Mouse (Mus musculus): ENCODE measurements around the gene Triobp. TPM values are rescaled to one million over a fixed set of nuclear protein-coding genes. Genes with fewer than 3 reads are reported as not detected.
A peak's percentile ranks its signal among the peaks of the same experiment; 100 is the strongest.

Gene Triobp
- polyA plus RNA-seq, 1 experiment from 2014 or later = 22.4 TPM

DNA sequence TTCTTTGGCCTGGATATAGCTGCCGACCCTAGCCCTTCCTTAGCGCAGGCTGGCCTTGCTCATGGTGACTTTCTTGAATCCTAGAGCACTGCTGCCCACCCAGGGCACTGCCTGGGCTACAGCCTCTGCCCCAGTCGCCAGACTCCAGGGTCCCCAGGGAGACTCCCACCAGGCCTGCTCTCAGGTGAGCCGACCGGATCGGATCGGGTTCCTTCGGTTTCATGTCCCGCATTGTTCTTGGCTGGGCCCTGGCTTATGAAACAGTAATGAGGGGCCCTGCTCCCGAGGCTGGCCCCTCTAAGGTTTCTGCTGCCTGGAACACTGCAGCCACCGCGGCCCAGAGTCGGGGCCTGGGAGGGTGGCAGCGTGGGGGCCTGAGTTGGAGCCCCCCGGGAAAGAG, 9.5 kb downstream of the Triobp start:
- no peak for ATAC-seq (ENCODE audit: low FRiP score, low TSS enrichment)
- Histone ChIP-seq H3K4me3 (ENCODE audit: low read depth, low read length) (no peak overlapping the region), H3K4me2 (replicated peaks; ENCODE audit: low read depth) (no peak overlapping the region), H3K9me3 (ENCODE audit: control insufficient read depth, low read length) (no peaks in the 10 kb centered on the region), H3K27me3 (ENCODE audit: control insufficient read depth, insufficient read depth, low read length) (no peaks in the 10 kb centered on the region), H3K36me3 (ENCODE audit: control insufficient read depth, insufficient read depth, low read length) (no peaks in the 10 kb centered on the region), H3K9ac (ENCODE audit: low read length) (no peak overlapping the region), H3K4me1 (replicated peaks; ENCODE audit: control insufficient read depth, insufficient read depth) (no peaks in the 10 kb centered on the region), H3K27ac (replicated peaks) (no peak overlapping the region)
- no peak for DNase-seq (ENCODE audit: low spot score)
- TF ChIP-seq CTCF (IDR thresholded peaks at IDR 0.05; ENCODE audit: low read depth) (no peak), EP300 (optimal IDR thresholded peaks at IDR 0.05) (no peak)
- WGBS = 49% methylated on average over 15 of the region's 15 CpGs

DNA sequence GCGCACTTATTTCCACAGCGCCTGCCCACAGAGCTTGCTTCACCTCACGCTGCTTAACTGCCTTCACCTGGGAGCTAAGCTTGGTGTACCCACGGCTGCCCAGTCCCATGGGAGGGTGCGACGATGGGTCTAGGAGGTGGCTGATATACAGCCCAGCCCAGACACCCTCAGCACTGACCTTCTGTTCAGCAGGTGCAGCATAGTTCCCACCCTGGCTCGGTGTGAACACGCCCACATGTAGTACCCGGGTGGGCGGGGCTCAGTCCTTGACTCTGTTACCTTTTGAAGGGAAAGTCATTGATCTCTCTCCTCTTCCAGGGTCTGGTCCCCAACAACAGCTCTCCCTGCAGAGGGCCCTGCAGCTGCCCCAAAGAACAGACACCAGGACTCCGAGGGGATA, 12.0 kb downstream of the Triobp start:
- no peak for ATAC-seq (ENCODE audit: low FRiP score, low TSS enrichment)
- Histone ChIP-seq H3K27me3 (ENCODE audit: control insufficient read depth, insufficient read depth, low read length) (no peaks in the 10 kb centered on the region), H3K4me1 (replicated peaks; ENCODE audit: control insufficient read depth, insufficient read depth) (no peaks in the 10 kb centered on the region), H3K4me2 (replicated peaks; ENCODE audit: low read depth) (no peak overlapping the region), H3K36me3 (ENCODE audit: control insufficient read depth, insufficient read depth, low read length) (no peaks in the 10 kb centered on the region), H3K27ac (replicated peaks) (no peak overlapping the region), H3K4me3 (ENCODE audit: low read depth, low read length) (no peak overlapping the region), H3K9me3 (ENCODE audit: control insufficient read depth, low read length) (no peaks in the 10 kb centered on the region), H3K9ac (ENCODE audit: low read length) (no peak overlapping the region)
- no peak for DNase-seq (ENCODE audit: low spot score)
- TF ChIP-seq EP300 (optimal IDR thresholded peaks at IDR 0.05) = no peak
- no peak for TF ChIP-seq CTCF (IDR thresholded peaks at IDR 0.05; ENCODE audit: low read depth)
- 76% methylated on average over 11 of the region's 11 CpGs for WGBS

DNA sequence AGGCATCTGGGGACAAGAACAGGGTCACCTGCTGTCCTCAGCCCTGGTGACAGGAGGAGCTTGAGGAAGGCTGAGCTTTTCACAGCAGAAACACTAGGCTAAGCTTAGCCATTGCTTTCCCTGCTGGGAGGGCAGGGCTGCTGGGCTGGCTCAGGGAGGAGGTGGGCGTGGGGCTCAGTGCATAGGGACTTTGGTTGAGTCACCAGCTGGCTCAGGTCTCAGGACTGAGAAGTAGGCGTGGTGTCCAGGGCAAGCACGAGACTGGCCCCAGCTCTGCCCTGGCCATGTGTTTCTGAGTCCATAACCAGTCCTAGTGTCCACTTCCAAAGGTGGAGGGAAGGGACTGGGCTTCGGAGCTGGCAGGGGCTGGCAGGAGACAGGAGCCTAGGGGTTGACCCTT, 12.6 kb downstream of the Triobp start:
- H3K4me3 ChIP-seq (ENCODE audit: low read depth, low read length) = no peak overlapping the region
- no peak overlapping the region for H3K4me2 ChIP-seq (replicated peaks; ENCODE audit: low read depth)
- 36% methylated on average over 4 of the region's 4 CpGs for WGBS
- H3K27me3 ChIP-seq (ENCODE audit: control insufficient read depth, insufficient read depth, low read length) = no peaks in the 10 kb centered on the region
- no peak for TF ChIP-seq EP300 (optimal IDR thresholded peaks at IDR 0.05)
- no peak for TF ChIP-seq CTCF (IDR thresholded peaks at IDR 0.05; ENCODE audit: low read depth)
- no peaks in the 10 kb centered on the region for H3K9me3 ChIP-seq (ENCODE audit: control insufficient read depth, low read length)
- no peaks in the 10 kb centered on the region for H3K4me1 ChIP-seq (replicated peaks; ENCODE audit: control insufficient read depth, insufficient read depth)
- no peak overlapping the region; the same call in 1 of the 2 replicates for H3K9ac ChIP-seq (ENCODE audit: low read length)
- ATAC-seq (ENCODE audit: low FRiP score, low TSS enrichment) (peak; percentile 74), DNase-seq (ENCODE audit: low spot score) (peak; percentile 71)
- no peaks in the 10 kb centered on the region for H3K36me3 ChIP-seq (ENCODE audit: control insufficient read depth, insufficient read depth, low read length)
- no peak overlapping the region for H3K27ac ChIP-seq (replicated peaks)

DNA sequence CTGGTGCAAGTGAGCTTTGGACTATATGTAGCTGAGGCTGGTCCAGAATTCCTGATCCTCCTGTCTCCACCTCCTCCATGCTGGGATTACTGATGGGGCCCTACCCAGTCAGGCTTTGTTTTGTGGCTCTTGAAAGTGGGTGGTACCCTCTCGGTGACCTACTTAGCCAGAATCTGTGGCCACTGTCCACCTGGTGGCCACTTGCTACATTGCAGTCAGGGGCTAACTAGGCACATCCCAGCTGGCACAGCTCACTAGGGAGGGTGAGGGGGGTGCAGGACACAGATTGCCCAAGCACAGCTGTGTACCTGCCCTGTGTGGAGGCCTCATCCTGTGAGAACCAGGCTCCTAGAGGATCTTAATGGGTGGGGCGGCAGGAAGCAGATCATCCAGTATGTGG, 15.4 kb downstream of the Triobp start:
- DNase-seq (ENCODE audit: low spot score) (peak; percentile 86), ATAC-seq (ENCODE audit: low FRiP score, low TSS enrichment) (peak; percentile 84)
- H3K4me3 ChIP-seq (ENCODE audit: low read depth, low read length) = no peak overlapping the region
- H3K9me3 ChIP-seq (ENCODE audit: control insufficient read depth, low read length) = no peaks in the 10 kb centered on the region
- H3K9ac ChIP-seq (ENCODE audit: low read length) = no peak overlapping the region
- H3K36me3 ChIP-seq (ENCODE audit: control insufficient read depth, insufficient read depth, low read length) = no peaks in the 10 kb centered on the region
- no peaks in the 10 kb centered on the region for H3K27me3 ChIP-seq (ENCODE audit: control insufficient read depth, insufficient read depth, low read length)
- no peak overlapping the region for H3K4me2 ChIP-seq (replicated peaks; ENCODE audit: low read depth)
- 15% methylated on average over 2 of the region's 2 CpGs for WGBS
- TF ChIP-seq EP300 (optimal IDR thresholded peaks at IDR 0.05) (no peak), CTCF (IDR thresholded peaks at IDR 0.05; ENCODE audit: low read depth) (peak; percentile 85)
- H3K4me1 ChIP-seq (replicated peaks; ENCODE audit: control insufficient read depth, insufficient read depth) = no peaks in the 10 kb centered on the region
- H3K27ac ChIP-seq (replicated peaks) = 0 out of 2 replicates have a peak overlapping the region, but pooled peaks have one; percentile 13

DNA sequence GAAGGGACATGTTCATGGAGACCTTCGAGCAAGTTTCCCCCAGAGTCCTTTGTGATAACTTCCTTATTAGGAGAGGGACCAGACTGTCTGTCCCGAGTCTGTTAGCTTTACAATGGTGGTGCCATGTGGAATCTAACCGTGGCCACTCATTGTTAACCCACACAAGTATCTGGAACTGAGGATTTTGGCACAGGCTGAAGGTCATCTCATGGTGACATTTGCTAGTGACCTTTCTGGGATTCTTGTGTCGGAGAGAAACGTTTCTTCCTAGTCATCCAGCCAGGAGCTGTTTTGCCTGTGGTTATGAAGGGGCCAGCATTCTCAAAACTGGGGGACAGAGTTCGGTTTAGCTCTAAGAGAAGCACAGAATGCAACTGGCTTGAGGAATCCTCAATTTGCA, 24.1 kb downstream of the Triobp start:
- no peak for ATAC-seq (ENCODE audit: low FRiP score, low TSS enrichment)
- no peak for DNase-seq (ENCODE audit: low spot score)
- H3K36me3 ChIP-seq (ENCODE audit: control insufficient read depth, insufficient read depth, low read length) = no peaks in the 10 kb centered on the region
- H3K9ac ChIP-seq (ENCODE audit: low read length) = no peak overlapping the region
- no peak overlapping the region for H3K4me3 ChIP-seq (ENCODE audit: low read depth, low read length)
- no peak overlapping the region for H3K27ac ChIP-seq (replicated peaks)
- H3K27me3 ChIP-seq (ENCODE audit: control insufficient read depth, insufficient read depth, low read length) = no peaks in the 10 kb centered on the region
- TF ChIP-seq EP300 (optimal IDR thresholded peaks at IDR 0.05) (no peak), CTCF (IDR thresholded peaks at IDR 0.05; ENCODE audit: low read depth) (no peak)
- H3K4me2 ChIP-seq (replicated peaks; ENCODE audit: low read depth) = no peak overlapping the region
- WGBS = 62% methylated on average over 6 of the region's 6 CpGs
- no peaks in the 10 kb centered on the region for H3K9me3 ChIP-seq (ENCODE audit: control insufficient read depth, low read length)
- no peaks in the 10 kb centered on the region for H3K4me1 ChIP-seq (replicated peaks; ENCODE audit: control insufficient read depth, insufficient read depth)

DNA sequence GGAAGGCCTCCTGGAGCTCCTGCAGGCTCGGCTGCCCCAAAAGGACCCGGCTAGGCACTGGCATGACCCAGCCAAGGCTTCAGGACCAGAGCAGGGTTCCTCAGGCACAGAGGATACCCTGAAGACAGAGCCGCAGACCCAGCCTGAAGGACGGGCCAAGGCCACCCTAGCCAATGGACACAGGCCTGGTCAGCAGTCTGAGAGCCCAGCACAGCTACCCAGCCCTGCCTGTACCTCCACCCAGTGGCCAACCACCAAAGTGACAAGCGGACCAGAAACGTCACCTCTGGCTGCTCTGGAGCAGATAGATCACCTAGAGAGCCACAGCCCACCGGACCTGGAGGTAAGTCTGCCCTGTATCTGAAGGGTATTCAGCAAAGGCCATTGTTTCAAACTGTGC, 26.4 kb downstream of the Triobp start:
- Histone ChIP-seq H3K4me3 (ENCODE audit: low read depth, low read length) (no peak overlapping the region), H3K4me1 (replicated peaks; ENCODE audit: control insufficient read depth, insufficient read depth) (no peaks in the 10 kb centered on the region; the same call in 1 of the 2 replicates), H3K27ac (replicated peaks) (no peak overlapping the region), H3K9ac (ENCODE audit: low read length) (no peak overlapping the region), H3K36me3 (ENCODE audit: control insufficient read depth, insufficient read depth, low read length) (no peaks in the 10 kb centered on the region), H3K27me3 (ENCODE audit: control insufficient read depth, insufficient read depth, low read length) (no peaks in the 10 kb centered on the region), H3K4me2 (replicated peaks; ENCODE audit: low read depth) (no peak overlapping the region), H3K9me3 (ENCODE audit: control insufficient read depth, low read length) (no peaks in the 10 kb centered on the region)
- TF ChIP-seq EP300 (optimal IDR thresholded peaks at IDR 0.05) = no peak
- peak; percentile 67 for TF ChIP-seq CTCF (IDR thresholded peaks at IDR 0.05; ENCODE audit: low read depth)
- WGBS = 63% methylated on average over 7 of the region's 7 CpGs
- DNase-seq (ENCODE audit: low spot score) = no peak
- ATAC-seq (ENCODE audit: low FRiP score, low TSS enrichment) = peak; percentile 39
